Mouse (Mus musculus): ENCODE measurements around the gene Mrnip. TPM values are rescaled to one million over a fixed set of nuclear protein-coding genes. Genes with fewer than 3 reads are reported as not detected.
"Not testable (repeated sequence)": the region's sequence is repeated elsewhere in the genome, so short reads cannot be mapped to it uniquely, and the experiment has no call there.

Mrnip gene
- total RNA-seq (2022), result 10 to 100 TPM in 3 of 4 experiments, 1 to 10 TPM in 1; 9.1 to 17.0 (median 14.6) TPM

GRCm38 (mm10) chr11:50174111-50174729 lies at the start of gene Mrnip:
Gene Mrnip, plus strand, starts transcription at chr11:50174444.
- not testable (repeated sequence) for DNase-seq

- DNase-seq, result no peak
Measured at GRCm38 (mm10) chr11:50127781-50128180, 46.5 kb upstream of the Mrnip start.

GRCm38 (mm10) chr11:50130811-50131766 lies 43.2 kb upstream of the Mrnip start, which contains the start of gene Tbc1d9b:
Gene Tbc1d9b, plus strand, starts transcription at chr11:50131396.
- DNase-seq, result peak; percentile 89

GRCm38 (mm10) chr11:50131801-50132201 lies 42.4 kb upstream of the Mrnip start:
- DNase-seq, result no peak

GRCm38 (mm10) chr11:50132265-50132664 lies 42.0 kb upstream of the Mrnip start:
- DNase-seq, result no peak

- DNase-seq, result no peak
Measured at GRCm38 (mm10) chr11:50134136-50134859, 39.9 kb upstream of the Mrnip start.

GRCm38 (mm10) chr11:50138206-50138822 lies 35.9 kb upstream of the Mrnip start:
- DNase-seq, result no peak

- DNase-seq, result no peak
Measured at GRCm38 (mm10) chr11:50139571-50139970, 34.7 kb upstream of the Mrnip start.

GRCm38 (mm10) chr11:50145529-50145928 lies 28.7 kb upstream of the Mrnip start:
- DNase-seq, result no peak

- DNase-seq, result no peak
Measured at GRCm38 (mm10) chr11:50146121-50146520, 28.1 kb upstream of the Mrnip start.

GRCm38 (mm10) chr11:50147267-50147957 lies 26.8 kb upstream of the Mrnip start:
- DNase-seq, result peak; percentile 66

- no peak for DNase-seq
Measured at GRCm38 (mm10) chr11:50147958-50148476, 26.2 kb upstream of the Mrnip start.

- no peak for DNase-seq
Measured at GRCm38 (mm10) chr11:50149200-50149599, 25.0 kb upstream of the Mrnip start.

- DNase-seq, result no peak
Measured at GRCm38 (mm10) chr11:50149603-50150150, 24.6 kb upstream of the Mrnip start.

GRCm38 (mm10) chr11:50151374-50151773 lies 22.9 kb upstream of the Mrnip start:
- DNase-seq, result no peak

- DNase-seq, result no peak
Measured at GRCm38 (mm10) chr11:50154166-50154565, 20.1 kb upstream of the Mrnip start.

GRCm38 (mm10) chr11:50154777-50155520 lies 19.3 kb upstream of the Mrnip start:
- no peak for DNase-seq

GRCm38 (mm10) chr11:50155785-50156184 lies 18.5 kb upstream of the Mrnip start:
- DNase-seq, result no peak

GRCm38 (mm10) chr11:50156725-50157258 lies 17.5 kb upstream of the Mrnip start:
- no peak for DNase-seq

GRCm38 (mm10) chr11:50158346-50158745 lies 15.9 kb upstream of the Mrnip start:
- DNase-seq, result no peak
